Mouse (Mus musculus) megakaryocyte-erythroid progenitor cell, adult 5-6 weeks (primary cell): Measurements from ENCODE around the gene Nipa2. TPM values are rescaled to one million over a fixed set of nuclear protein-coding genes. Genes with fewer than 3 reads are reported as not detected.

ENCODE experiments used
- ATAC-seq: replicated peaks from 2 replicates; pipeline ENCODE4 v1.8.0; 2016; ENCODE audit warnings: mild to moderate bottlenecking, inconsistent platforms; ENCODE audit not compliant: severe bottlenecking, poor library complexity, low FRiP score, low TSS enrichment
- total RNA-seq, 2 experiments: library from RNA; stranded (forward) in 1 of 2; stranded (reverse) in 1 of 2; fragments of 200-1000, 215-1000 nt in 1 of 2; fragments of >200 nt in 1 of 2; fragmentation: Nextera tagmentation in 1 of 2; gene quantifications; 2 replicates each; pipeline ENCODE4 v1.2.3; 2014 to 2017

Nipa2 gene
- 27.6 and 35.5 TPM in 2 replicates for total RNA-seq (2014; fragmentation: Nextera tagmentation)
- total RNA-seq (2017) = 26.9 and 38.0 TPM in 2 replicates

- peak; percentile 96 for ATAC-seq
Measured at GRCm38 (mm10) chr7:55962004-55962908, at the start of gene Nipa2. Nipa2 (minus strand) TSS chr7:55962476.

- ATAC-seq = no peak
Measured at GRCm38 (mm10) chr7:56011018-56011333, 48.7 kb upstream of the Nipa2 start.

GRCm38 (mm10) chr7:56010318-56011017 is 48.2 kb upstream of the Nipa2 start:
- no peak for ATAC-seq

- peak; percentile 78 for ATAC-seq
Measured at GRCm38 (mm10) chr7:55998997-55999396, 36.7 kb upstream of the Nipa2 start.

GRCm38 (mm10) chr7:55995013-55995412 is 32.7 kb upstream of the Nipa2 start:
- ATAC-seq = no peak

GRCm38 (mm10) chr7:55991858-55992257 is 29.6 kb upstream of the Nipa2 start:
- no peak for ATAC-seq

GRCm38 (mm10) chr7:55991129-55991528 is 28.9 kb upstream of the Nipa2 start:
- no peak for ATAC-seq

- ATAC-seq = peak; percentile 89
Measured at GRCm38 (mm10) chr7:55986526-55987214, 24.4 kb upstream of the Nipa2 start.

GRCm38 (mm10) chr7:55984754-55985153 is 22.5 kb upstream of the Nipa2 start:
- ATAC-seq = no peak

GRCm38 (mm10) chr7:55983107-55983506 is 20.8 kb upstream of the Nipa2 start:
- ATAC-seq = no peak

- 0 out of 2 replicates have a peak, but pooled peaks have one; percentile 41 for ATAC-seq
Measured at GRCm38 (mm10) chr7:55982010-55982700, 19.9 kb upstream of the Nipa2 start.

- 0 out of 2 replicates have a peak, but pooled peaks have one; percentile 38 for ATAC-seq
Measured at GRCm38 (mm10) chr7:55981511-55981910, 19.2 kb upstream of the Nipa2 start.

GRCm38 (mm10) chr7:55974429-55974828 is 12.2 kb upstream of the Nipa2 start:
- ATAC-seq = no peak

GRCm38 (mm10) chr7:55969415-55969814 is 7.1 kb upstream of the Nipa2 start:
- no peak for ATAC-seq

GRCm38 (mm10) chr7:55968258-55968901 is 6.1 kb upstream of the Nipa2 start:
- ATAC-seq = peak; percentile 98

GRCm38 (mm10) chr7:55966866-55967460 is 4.7 kb upstream of the Nipa2 start:
- ATAC-seq = no peak

- no peak for ATAC-seq
Measured at GRCm38 (mm10) chr7:55960506-55960905, 1.8 kb downstream of the Nipa2 start.

GRCm38 (mm10) chr7:55959801-55960200 is 2.5 kb downstream of the Nipa2 start:
- ATAC-seq = no peak

GRCm38 (mm10) chr7:55957916-55958315 is 4.4 kb downstream of the Nipa2 start:
- ATAC-seq = no peak
